Mouse (Mus musculus) liver, adult 2 months (tissue): Measurements from ENCODE around the gene Sys1. TPM values are rescaled to one million over a fixed set of nuclear protein-coding genes. Genes with fewer than 3 reads are reported as not detected.
A peak's percentile ranks its signal among the peaks of the same experiment; 100 is the strongest.

Experiments
- DNase-seq: peaks from one replicate; pipeline ENCODE4 v3.0.0-alpha.2; 2011; ENCODE audit warnings: low read depth, low spot score; ENCODE audit errors: extremely low read depth
- H3K27ac ChIP-seq: fragments of 200-500 bp; replicated peaks from 2 replicates; pipeline ENCODE4 v1.5.1; 2012; ENCODE audit warnings: low read depth, mild to moderate bottlenecking, control low read depth, inconsistent platforms, low read length; ENCODE audit not compliant: insufficient read depth
- H3K27me3 ChIP-seq: fragments of 200-500 bp; 2 replicates; pipeline ENCODE4 v1.6.1; 2012; ENCODE audit warnings: mild to moderate bottlenecking, moderate library complexity, low read length, inconsistent platforms; ENCODE audit not compliant: control insufficient read depth, insufficient read depth
- H3K36me3 ChIP-seq: fragments of 200-500 bp; 2 replicates; pipeline ENCODE4 v1.6.1; 2012; ENCODE audit warnings: low read length, inconsistent platforms; ENCODE audit not compliant: control insufficient read depth, insufficient read depth
- H3K4me1 ChIP-seq: fragments of 200-500 bp; 2 replicates; pipeline ENCODE4 v1.6.1; 2011; ENCODE audit warnings: low read length; ENCODE audit not compliant: control insufficient read depth, insufficient read depth
- H3K4me3 ChIP-seq: fragments of 200-500 bp; 2 replicates; pipeline ENCODE4 v1.5.1; 2011; ENCODE audit warnings: low read depth, mild to moderate bottlenecking, control low read depth, low read length, moderate library complexity; ENCODE audit not compliant: insufficient read depth
- H3K79me2 ChIP-seq: fragments of 200-500 bp; 2 replicates; pipeline ENCODE4 v1.6.1; 2012; ENCODE audit warnings: inconsistent platforms, mild to moderate bottlenecking, low read length, moderate library complexity; ENCODE audit not compliant: control insufficient read depth, insufficient read depth
- H3K9ac ChIP-seq: fragments of 200-500 bp; 2 replicates; pipeline ENCODE4 v1.6.1; 2012; ENCODE audit warnings: low read depth, mild to moderate bottlenecking, control low read depth, inconsistent platforms, low read length
- CTCF ChIP-seq: fragments of 200-500 bp; IDR thresholded peaks from 2 replicates; pipeline ENCODE4 v1.5.1; 2011; ENCODE audit warnings: low read depth, low read length, control low read depth
- POLR2A ChIP-seq: fragments of 200-500 bp; IDR thresholded peaks from 2 replicates; pipeline ENCODE4 v1.6.1; 2011; ENCODE audit warnings: low read length, control low read depth; ENCODE audit not compliant: insufficient read depth; ENCODE audit errors: extremely low read depth
- WGBS: fragments of 180-500 bp; shearing (Covaris S2); methylation state at CpG from one replicate; pipeline ENCODE4 v1.1.7; 2018; 5-methylcytosine and 5-hydroxymethylcytosine counted together
- polyA plus RNA-seq: library from polyadenylated mRNA; depleted of rRNA; stranded (reverse); fragments of >200 nt; gene quantifications from 2 replicates; pipeline ENCODE4 v1.2.3, GENCODE M21; 2012
- total RNA-seq: library from RNA; depleted of rRNA; stranded (reverse); fragments of >200 nt; gene quantifications from 2 replicates; pipeline ENCODE4 v1.2.3, GENCODE M21; 2014

Gene Sys1
- total and polyA plus RNA-seq, 2 experiments: 33.7 to 145 TPM

DNA sequence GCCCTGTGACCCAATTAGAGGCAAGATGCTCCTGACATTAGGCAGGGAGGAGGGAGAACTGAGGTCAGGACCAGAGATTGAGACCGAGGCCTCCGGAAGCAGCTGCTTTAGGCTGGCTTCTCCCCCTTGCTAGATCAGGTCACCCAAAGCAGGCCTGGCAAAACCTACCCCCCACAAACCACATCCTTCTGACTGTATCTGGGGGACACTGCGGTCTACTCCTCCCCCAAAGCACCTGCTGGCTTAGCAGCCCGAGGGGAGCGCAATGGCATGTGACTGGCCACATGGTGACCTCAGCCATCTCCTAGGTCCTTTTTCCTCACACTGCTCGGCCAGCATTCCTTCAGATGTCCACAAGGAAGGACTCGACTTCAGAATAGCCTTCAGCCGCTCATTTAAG lies 15.6 kb upstream of the Sys1 start:
- peak; percentile 44; the same call in 1 of the 2 replicates for TF ChIP-seq POLR2A
- peak; percentile 2; the same call in 1 of the 2 replicates for TF ChIP-seq CTCF
- peak overlapping the region; percentile 75 for H3K4me3 ChIP-seq
- H3K27me3 ChIP-seq: no peaks in the 10 kb centered on the region
- WGBS: 12% methylated on average over 8 of the region's 8 CpGs
- H3K9ac ChIP-seq: peak overlapping the region; percentile 91
- peaks cover 15% of the 10 kb centered on the region; the same call in 1 of the 2 replicates for H3K36me3 ChIP-seq
- peak; percentile 52 for DNase-seq
- H3K27ac ChIP-seq: peak overlapping the region; percentile 80
- peaks cover 11% of the 10 kb centered on the region; the same call in 1 of the 2 replicates for H3K4me1 ChIP-seq
- H3K79me2 ChIP-seq: peaks cover 39% of the 10 kb centered on the region

DNA sequence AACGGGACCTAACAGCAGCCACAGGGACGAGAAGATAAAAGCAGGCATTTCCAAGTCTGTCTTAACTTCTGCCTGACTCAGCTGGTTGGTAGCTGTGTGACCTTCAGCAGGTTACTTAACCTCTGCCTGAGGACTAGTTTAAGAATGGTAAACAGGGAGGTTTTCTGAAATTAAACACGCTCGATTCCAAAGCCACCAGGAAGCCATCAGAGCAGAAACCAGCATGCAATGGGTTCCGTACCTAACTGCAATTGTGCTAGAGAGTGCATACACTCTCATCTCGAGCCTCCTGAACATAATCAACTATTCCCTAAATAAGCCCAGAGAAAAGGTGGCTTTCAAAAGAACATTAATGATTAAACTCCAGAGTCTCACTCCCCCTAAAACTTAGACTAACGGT lies 15.0 kb upstream of the Sys1 start:
- peak; percentile 51 for DNase-seq
- peak overlapping the region; percentile 80 for H3K27ac ChIP-seq
- H3K4me3 ChIP-seq: peak overlapping the region; percentile 75
- WGBS: 20% methylated on average over 7 of the region's 7 CpGs
- peaks cover 9% of the 10 kb centered on the region; the same call in 1 of the 2 replicates for H3K4me1 ChIP-seq
- H3K79me2 ChIP-seq: peaks cover 33% of the 10 kb centered on the region
- H3K9ac ChIP-seq: peak overlapping the region; percentile 91
- no peaks in the 10 kb centered on the region for H3K27me3 ChIP-seq
- peaks cover 15% of the 10 kb centered on the region; the same call in 1 of the 2 replicates for H3K36me3 ChIP-seq
- TF ChIP-seq CTCF: no peak
- 0 out of 2 replicates have a peak, but pooled peaks have one; percentile 20 for TF ChIP-seq POLR2A

DNA sequence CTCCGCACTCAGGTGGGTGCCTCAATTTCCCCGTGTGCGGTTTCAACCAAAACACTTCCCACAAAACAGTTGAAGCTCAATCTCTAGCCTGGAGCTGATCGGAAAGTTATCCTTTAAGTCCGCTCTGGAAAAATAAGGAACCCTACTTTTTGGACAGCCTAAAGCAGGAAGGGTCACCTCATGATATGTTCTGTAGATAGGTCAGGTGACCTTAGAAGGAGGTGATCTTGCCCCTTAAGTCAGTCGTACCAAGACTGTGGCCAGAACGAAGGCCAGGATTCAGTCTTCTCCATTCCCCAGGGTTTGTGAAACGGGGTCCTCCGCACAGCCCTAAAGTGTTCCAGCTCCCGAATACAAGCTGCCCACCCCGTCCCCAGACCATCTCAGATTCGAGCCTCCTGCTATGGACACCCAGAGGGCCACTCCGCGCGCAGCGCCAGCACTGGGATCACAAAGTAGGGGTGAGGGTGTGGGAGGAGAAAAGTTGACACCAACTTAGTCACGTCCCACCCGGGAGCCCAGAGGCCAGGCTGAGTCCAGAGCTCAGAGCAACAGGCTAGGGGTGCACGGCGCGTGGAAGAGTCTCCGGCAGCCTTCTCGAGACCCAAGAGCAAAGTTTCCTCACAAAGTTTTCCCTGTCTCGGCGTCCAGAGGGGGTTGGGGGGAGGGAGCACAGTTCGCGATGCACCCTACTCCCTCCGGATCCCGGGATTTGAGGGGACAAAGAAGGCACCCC lies 14.3 kb upstream of the Sys1 start:
- H3K4me3 ChIP-seq: peak overlapping the region; percentile 75
- H3K36me3 ChIP-seq: peaks cover 15% of the 10 kb centered on the region; the same call in 1 of the 2 replicates
- H3K27ac ChIP-seq: peak overlapping the region; percentile 80
- peak overlapping the region; percentile 91 for H3K9ac ChIP-seq
- H3K79me2 ChIP-seq: peaks cover 27% of the 10 kb centered on the region
- peak; percentile 43 for DNase-seq
- TF ChIP-seq CTCF: no peak; the same call in 1 of the 2 replicates
- TF ChIP-seq POLR2A: no peak
- 1% methylated on average over 29 of the region's 29 CpGs for WGBS
- H3K27me3 ChIP-seq: no peaks in the 10 kb centered on the region
- H3K4me1 ChIP-seq: peaks cover 10% of the 10 kb centered on the region; the same call in 1 of the 2 replicates

DNA sequence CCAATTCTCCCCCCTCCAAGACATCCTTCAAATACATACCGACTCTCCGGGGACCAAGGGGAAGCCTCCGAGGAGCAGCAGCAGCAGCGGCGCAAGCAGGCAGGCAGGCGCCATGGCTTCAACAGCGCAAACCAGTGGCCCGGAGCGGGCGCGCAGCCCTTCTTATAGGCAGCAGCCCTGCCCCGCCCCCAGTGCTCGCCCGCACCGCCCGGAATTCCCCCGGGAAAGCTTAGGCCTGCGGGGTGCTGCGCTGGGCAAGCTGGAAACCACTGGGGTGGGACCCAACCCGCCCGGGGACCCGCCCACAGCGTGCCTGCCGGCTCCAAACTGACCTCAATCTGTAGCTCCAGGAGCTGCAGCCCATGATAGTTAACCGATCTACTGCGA lies 13.7 kb upstream of the Sys1 start:
- H3K36me3 ChIP-seq: peaks cover 15% of the 10 kb centered on the region; the same call in 1 of the 2 replicates
- H3K27ac ChIP-seq: peak overlapping the region; percentile 80
- H3K9ac ChIP-seq: peak overlapping the region; percentile 91
- peaks cover 7% of the 10 kb centered on the region for H3K4me1 ChIP-seq
- H3K4me3 ChIP-seq: peak overlapping the region; percentile 75
- DNase-seq: peak; percentile 87
- H3K79me2 ChIP-seq: peaks cover 27% of the 10 kb centered on the region
- TF ChIP-seq CTCF: no peak; the same call in 1 of the 2 replicates
- TF ChIP-seq POLR2A: peak; percentile 99
- WGBS: 2% methylated on average over 26 of the region's 26 CpGs
- H3K27me3 ChIP-seq: no peaks in the 10 kb centered on the region

DNA sequence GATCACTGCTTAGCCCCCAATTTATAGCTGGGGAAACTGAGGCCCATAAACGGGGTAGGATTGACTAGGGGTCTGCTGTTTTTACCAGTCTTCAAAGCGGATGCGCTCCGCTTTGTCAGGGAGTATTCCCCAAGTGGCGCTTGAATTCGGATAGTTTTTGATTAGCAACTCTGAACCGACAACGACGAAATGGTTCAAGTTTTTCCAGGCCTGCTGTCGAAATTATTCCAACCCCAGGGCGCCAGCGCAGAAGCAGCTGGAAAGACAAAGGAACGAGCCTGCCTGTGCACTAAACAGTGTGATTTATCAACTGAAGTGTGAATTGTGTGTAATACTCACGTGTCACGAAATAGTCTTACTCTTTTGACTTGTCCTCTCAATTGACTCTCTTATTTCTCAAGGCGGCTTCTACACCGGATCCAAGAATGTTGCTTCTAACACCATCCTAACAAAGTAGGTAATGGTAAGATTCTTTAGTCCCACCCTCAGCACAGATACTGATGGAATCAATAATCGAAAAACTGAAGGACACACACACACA lies 13.2 kb upstream of the Sys1 start, which contains the start of gene Sdc4:
Sdc4 (minus strand) TSS at position 428 of the 541 bp plus-strand sequence.
- 4% methylated on average over 18 of the region's 18 CpGs for WGBS

More for the DNA sequence above, 13.2 kb upstream of the Sys1 start, which contains the start of gene Sdc4:
- Histone ChIP-seq H3K4me1 (peaks cover 9% of the 10 kb centered on the region), H3K27me3 (no peaks in the 10 kb centered on the region), H3K79me2 (peaks cover 27% of the 10 kb centered on the region), H3K9ac (peak within 1 kb of the TSS; percentile 91), H3K27ac (peak within 1 kb of the TSS; percentile 80), H3K36me3 (peaks cover 15% of the 10 kb centered on the region; the same call in 1 of the 2 replicates), H3K4me3 (peak within 1 kb of the TSS; percentile 75)
- no peak for DNase-seq
- TF ChIP-seq POLR2A (no peak), CTCF (no peak)
